Mouse (Mus musculus): ENCODE results near the gene Gpr183.
A peak's percentile ranks its signal among the peaks of the same experiment; 100 is the strongest.

Gene Gpr183

GRCm38 (mm10) chr14:121964990-121965389 is at the start of gene Gpr183:
TSS of gene Gpr183 (minus strand) at chr14:121965195.
- DNase-seq, result no peak

- no peak for DNase-seq
Measured at GRCm38 (mm10) chr14:122013417-122013951, 48.5 kb upstream of the Gpr183 start.

GRCm38 (mm10) chr14:122012814-122013213 is 47.8 kb upstream of the Gpr183 start:
- DNase-seq, result no peak

- DNase-seq, result no peak
Measured at GRCm38 (mm10) chr14:122012193-122012592, 47.2 kb upstream of the Gpr183 start.

GRCm38 (mm10) chr14:122011768-122012167 is 46.8 kb upstream of the Gpr183 start:
- DNase-seq, result no peak

GRCm38 (mm10) chr14:122010301-122010700 is 45.3 kb upstream of the Gpr183 start:
- no peak for DNase-seq

- DNase-seq, result no peak
Measured at GRCm38 (mm10) chr14:122009502-122009901, 44.5 kb upstream of the Gpr183 start.

- DNase-seq, result no peak
Measured at GRCm38 (mm10) chr14:122008261-122008660, 43.3 kb upstream of the Gpr183 start.

GRCm38 (mm10) chr14:122003812-122004211 is 38.8 kb upstream of the Gpr183 start:
- no peak for DNase-seq

GRCm38 (mm10) chr14:122002224-122002623 is 37.2 kb upstream of the Gpr183 start:
- DNase-seq, result no peak

- no peak for DNase-seq
Measured at GRCm38 (mm10) chr14:122000346-122001105, 35.5 kb upstream of the Gpr183 start.

- no peak for DNase-seq
Measured at GRCm38 (mm10) chr14:121999455-121999854, 34.5 kb upstream of the Gpr183 start.

- peak in 1 of 2 experiments; percentile 12 for DNase-seq
Measured at GRCm38 (mm10) chr14:121996786-121997185, 31.8 kb upstream of the Gpr183 start.

- no peak for DNase-seq
Measured at GRCm38 (mm10) chr14:121995557-121995870, 30.5 kb upstream of the Gpr183 start.

GRCm38 (mm10) chr14:121994846-121995556 is 30.0 kb upstream of the Gpr183 start:
- DNase-seq, result no peak

GRCm38 (mm10) chr14:121994171-121994700 is 29.2 kb upstream of the Gpr183 start:
- DNase-seq, result no peak

GRCm38 (mm10) chr14:121993616-121994015 is 28.6 kb upstream of the Gpr183 start:
- DNase-seq, result no peak

GRCm38 (mm10) chr14:121992395-121993280 is 27.6 kb upstream of the Gpr183 start:
- no peak for DNase-seq

- no peak for DNase-seq
Measured at GRCm38 (mm10) chr14:121991921-121992320, 26.9 kb upstream of the Gpr183 start.

GRCm38 (mm10) chr14:121990897-121991296 is 25.9 kb upstream of the Gpr183 start:
- no peak for DNase-seq

- DNase-seq, result no peak
Measured at GRCm38 (mm10) chr14:121989869-121990268, 24.9 kb upstream of the Gpr183 start.

- DNase-seq, result no peak
Measured at GRCm38 (mm10) chr14:121989331-121989730, 24.3 kb upstream of the Gpr183 start.

- DNase-seq, result no peak
Measured at GRCm38 (mm10) chr14:121987691-121988090, 22.7 kb upstream of the Gpr183 start.

All from cerebellum, adult 18-20 months (tissue).